Mouse (Mus musculus): ENCODE measurements at regions not wholly inside any gene's neighbourhood (a gene's known extent, or its start where the extent isn't known, plus 50 kb on each side); places are given as distances from the start of the nearest gene placed in this dataset.

GRCm38 (mm10) chr1:191486766-191487165, 83.7 kb upstream of the Ppp2r5a start:
- TF ChIP-seq POLR2A (IDR thresholded peaks at IDR 0.05; ENCODE audit: insufficient read depth, low read depth, low read length) = no peak
- TF ChIP-seq CTCF (IDR thresholded peaks at IDR 0.05) = no peak
